Mouse (Mus musculus): Measurements from ENCODE around the gene Tnip2.

Tnip2 gene

DNA sequence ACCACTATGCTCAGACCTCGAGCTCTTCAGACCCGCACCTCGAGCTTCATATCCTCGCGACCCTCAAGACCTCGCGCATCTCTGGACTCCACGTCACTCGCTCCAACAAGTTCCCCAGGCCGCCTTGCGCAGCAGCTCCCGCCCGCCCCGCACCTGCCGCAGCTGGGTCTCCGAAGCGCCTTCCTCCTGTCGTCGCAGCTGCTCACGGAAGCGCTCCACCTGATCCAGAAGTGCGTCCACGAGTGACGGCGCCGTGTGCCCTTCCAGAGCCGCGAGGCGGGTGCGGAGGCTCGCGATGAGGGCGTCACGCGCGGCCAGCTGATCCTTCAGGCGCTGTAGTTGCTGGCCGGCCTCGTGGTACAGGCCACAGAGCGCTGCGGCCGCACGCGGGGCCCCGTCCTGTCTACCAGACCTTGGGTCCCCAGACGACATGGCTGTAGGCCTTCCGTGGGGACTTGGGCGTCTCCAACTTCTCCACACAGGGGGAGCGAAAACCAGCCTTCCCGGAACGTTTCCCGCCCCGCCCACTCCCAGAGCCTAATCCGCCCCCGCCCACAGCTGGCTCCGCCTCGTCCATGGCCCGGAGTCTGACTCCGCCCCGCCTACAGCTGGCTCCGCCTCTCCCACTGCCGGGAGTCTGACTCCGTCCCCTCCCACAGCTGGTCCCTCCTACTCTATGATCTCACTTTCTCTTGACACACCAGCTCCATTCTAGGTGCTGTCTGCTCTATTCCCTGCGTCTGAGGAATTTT is at the start of gene Tnip2:
Gene Tnip2 (minus strand): TSS at position 526 of the 752 bp plus-strand sequence.
- peak; percentile 97 to 98 for DNase-seq

DNA sequence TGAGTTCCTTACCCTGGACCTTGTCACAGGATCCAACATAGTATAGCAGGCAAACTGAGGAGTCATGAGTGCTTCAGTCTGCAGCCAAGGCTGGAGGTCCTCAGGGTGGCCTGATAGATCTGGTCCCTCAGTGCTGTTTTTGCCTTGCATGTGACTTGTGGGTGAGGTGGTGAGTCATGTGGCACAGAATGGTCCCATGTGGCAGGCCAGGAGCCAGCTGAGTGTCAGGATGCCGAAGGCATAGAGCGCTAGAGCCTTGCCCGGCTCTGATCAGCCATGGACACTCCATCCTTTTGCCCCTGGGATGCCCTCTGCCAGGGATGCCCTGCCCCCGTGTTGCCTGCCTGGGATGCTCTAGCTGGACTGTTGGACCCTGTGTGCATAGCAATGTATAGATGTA is 38.0 kb upstream of the Tnip2 start:
- DNase-seq: no peak

DNA sequence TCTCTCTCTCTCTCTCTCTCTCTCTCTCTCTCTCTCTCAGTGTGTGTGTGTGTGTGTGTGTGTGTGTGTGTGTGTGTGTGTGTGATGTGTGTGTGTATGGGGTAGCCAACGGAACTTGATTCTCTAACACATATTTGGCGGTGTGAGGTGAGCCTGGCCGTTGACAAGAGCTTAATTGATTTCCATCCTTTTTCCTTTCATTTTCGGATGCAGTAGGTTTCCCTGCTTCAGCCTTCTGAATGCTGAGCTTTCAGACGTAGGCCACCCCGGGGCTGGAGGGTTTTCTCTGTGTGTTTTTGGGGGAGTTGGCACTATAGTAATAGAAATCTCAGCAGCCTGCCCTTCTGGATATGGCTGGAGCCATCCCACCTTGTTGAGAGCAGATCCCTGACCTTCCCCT is 36.5 kb upstream of the Tnip2 start:
- no peak for DNase-seq

DNA sequence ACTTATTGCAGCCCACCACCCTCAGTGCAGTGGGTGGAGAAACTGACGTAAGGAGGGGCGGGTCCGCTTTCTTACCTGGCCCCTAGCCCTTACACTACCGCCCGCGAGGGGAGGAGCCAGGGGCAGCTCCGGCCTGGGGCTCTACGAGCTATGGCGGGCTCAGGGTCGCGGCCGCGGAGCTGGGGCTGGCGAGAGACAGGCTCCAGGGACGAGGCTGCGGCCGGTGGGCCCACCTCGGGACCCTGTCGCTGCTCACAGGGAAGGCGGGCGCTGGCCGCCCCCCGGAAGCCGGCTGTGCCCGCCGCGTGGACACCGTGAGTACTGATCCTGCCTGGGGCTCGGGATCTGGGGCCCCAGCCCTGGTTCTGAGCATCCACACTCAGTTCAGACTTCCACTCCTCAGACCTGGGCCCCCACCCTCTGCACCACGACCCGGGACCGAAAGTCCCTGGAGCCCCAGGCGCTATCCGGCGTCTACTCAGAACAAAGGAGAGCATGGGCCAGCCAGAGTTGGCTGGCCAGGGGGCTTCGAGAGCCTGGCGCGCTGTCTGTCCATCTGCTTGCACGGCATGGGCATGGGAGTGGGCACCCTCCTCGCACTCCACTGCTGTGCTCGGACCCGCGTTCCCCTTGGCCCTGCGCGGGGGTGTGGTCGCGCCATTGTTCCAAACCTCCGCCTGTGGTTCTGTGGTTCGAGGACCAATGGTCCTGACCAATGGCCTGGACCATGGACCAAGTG is 35.9 kb upstream of the Tnip2 start:
- DNase-seq: peak; percentile 46 to 59

DNA sequence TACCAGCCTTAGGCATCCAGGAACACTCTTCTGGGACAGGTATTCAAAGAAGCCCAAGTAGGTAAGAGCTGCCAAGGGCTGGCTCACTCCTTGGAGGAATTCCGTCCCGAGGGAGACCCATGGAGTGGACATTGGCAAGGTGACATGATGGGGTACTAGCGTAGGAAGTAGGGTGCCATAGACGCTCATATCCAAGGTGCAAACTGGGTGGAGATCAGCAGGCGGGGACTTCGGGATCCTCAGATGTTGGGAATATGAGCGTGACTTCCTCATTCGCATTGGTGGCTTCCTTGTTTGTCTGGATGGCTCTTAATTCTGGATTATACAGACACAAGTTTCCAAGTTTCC is 35.3 kb upstream of the Tnip2 start:
- no peak for DNase-seq

DNA sequence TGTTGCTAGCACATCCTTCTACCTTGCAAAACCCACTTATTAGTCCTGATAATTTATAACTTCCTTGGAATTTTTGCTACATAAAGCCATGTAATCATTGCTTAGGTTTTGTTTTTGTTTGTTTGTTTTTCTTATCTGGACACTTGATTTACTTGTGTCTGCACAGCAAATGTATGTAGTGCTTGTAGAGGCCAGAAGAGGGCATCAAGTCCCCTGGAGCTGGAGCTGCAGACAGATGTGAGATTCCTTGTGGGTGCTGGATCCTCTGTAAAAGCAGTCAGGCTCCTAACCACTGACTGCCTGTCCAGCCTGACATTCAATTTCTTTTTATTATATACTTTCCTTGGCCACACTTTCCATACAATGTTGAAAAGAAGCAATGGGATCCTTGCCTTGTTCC is 33.6 kb upstream of the Tnip2 start:
- DNase-seq: peak in 1 of 2 experiments; percentile 55

DNA sequence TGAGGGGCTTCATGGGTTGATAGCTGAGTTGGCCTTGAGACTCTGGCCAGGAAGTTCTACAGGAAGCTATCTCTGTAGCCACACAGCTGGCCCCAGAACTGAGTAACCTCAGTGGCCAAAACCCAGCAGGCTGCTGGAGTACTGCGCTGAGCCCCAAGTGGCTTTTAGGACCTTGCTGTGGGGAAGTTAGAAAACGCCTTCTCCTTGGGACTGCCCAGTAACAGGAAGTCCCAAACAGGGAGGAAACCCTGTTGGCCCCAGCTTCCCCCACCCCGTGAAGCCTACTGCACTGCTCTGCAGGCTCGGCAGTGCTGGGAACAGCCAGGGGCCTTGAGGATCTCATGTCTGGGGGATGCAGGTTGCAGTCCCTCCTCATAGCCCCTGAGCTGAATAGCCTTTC is 29.3 kb upstream of the Tnip2 start:
- peak; percentile 34 to 43 for DNase-seq

DNA sequence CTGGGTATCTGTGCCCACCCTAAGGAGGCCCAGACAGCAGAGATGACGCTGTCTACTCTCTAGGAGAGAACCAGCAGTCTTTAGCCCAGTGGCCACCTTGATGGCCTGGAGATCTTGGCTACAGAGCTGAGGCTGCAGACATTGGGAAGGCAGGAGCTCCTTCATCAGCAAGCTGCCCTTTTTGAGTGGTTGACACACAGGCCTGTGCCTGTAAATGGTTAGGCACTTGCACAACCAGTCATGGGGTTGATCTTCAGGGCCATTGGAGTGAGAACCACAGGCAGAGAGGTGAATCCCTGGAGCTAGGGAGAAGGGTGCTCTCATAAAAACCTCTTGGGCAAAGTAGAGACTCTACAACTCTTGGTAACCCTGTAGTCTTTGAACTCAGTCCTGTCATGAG is 28.4 kb upstream of the Tnip2 start:
- no peak for DNase-seq

DNA sequence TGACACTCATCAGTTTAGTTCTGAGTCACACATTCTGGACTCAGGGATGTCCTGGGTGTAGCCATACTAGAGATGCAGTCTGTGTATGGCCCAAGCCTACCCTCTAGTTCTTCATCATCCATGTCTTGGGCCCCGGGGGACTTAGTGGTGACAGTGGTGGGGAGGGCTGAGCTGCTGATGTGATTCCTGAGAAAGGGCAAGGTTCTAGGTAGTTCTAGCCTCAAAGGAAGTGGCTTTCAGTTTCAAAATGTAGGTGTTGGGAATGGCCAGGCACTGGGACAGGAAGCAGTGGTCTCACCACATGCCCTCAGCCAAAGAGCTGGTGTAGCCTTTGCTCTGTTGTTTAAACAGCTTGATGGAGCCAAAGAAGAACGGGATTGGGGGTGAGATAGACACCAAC is 25.3 kb upstream of the Tnip2 start:
- DNase-seq: no peak

DNA sequence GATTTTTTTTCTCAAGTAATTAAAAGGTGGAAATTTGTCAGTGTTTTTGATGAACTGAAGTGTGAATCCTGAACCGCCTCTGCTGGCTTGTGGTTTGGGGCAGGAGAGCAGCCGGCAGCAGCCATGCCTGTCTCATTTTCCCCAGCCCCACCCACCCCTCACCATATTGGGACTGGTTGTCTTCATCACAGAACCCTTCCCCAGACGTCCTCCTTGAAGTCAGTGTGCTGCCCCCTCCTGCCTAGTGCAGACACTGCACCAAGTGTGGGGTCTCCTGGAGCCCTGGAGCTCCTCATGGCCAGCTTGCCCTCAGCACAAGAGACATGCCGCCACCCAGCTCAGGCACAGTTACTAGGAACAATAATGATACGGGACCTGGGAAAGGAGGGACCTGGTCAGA is 24.7 kb upstream of the Tnip2 start:
- peak; percentile 36 to 42 for DNase-seq

DNA sequence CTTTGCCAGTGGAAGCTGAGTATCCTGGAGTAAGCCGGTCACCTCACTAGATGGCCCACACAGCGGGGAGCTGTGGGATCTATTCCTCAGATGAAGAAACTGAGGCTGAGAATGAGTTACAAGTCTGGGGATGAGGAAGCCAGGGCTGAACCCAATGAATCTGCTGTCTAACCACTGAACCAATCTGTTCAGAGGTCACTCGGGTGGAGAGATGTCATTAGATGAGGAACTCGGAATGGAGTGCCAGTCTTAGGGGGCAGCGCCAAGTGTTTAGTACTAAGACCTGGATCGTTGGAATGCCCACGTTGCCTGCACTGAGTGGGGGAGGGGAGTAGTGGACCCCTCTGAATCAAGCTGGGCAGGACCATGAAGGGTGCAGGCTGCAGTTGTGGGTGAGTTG is 24.3 kb upstream of the Tnip2 start:
- DNase-seq: no peak

DNA sequence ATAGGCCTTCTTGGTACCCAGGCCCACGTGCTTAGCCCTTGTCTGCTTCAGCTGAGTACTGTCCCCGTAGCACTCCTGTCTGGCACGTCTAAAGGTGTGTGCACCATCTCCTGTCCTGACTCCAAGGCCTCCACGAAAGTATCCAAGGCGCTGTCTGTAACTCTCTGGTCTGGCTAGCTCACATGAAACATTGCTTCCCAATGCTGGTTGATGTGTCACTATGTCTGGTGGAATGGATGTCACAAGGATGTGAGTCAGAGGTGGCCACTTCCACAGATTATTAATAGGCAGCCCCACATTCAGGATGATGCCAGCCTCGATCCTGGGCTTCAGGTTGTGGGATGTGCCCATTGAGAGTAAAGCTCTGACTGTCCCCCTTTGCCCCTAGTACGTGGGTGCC is 22.0 kb upstream of the Tnip2 start:
- DNase-seq: no peak

DNA sequence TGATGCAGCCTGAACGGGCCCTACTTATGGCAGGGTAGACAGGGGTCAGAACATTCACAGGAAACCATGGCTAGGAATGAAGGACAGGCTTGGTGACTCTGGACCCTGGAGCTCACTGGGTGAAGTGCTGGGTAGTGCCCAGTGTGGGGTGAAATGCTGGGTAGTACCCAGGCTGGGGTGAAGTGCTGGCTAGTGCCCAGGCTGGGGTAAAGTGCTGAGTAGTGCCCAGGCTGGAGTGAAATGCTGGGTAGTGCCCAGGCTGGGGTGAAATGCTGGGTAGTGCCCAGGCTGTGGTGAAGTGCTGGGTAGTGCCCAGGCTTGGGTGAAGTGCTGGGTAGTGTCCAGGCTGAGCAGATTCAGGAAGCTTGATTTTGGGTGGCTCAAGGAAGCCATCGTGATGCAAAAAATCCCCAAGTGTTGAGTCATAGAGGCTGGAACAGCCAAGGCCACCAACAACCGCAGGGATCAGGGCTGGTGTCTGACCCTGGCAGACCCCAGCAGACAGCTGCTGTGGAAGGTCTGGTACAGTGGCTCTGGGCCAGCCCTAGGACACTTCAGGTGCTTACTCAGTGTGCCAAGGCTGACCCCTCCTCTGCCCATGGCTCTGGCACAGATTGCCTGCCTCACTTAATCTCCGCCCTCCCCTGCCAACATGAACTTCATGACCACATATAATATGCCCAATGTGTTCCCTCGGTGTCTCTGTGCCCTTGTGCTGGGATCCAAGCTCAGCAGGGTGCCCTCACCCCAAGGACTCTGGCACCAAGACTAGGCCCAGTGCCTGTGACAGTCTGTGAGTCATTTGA is 21.2 kb upstream of the Tnip2 start:
- peak; percentile 36 to 58 for DNase-seq

DNA sequence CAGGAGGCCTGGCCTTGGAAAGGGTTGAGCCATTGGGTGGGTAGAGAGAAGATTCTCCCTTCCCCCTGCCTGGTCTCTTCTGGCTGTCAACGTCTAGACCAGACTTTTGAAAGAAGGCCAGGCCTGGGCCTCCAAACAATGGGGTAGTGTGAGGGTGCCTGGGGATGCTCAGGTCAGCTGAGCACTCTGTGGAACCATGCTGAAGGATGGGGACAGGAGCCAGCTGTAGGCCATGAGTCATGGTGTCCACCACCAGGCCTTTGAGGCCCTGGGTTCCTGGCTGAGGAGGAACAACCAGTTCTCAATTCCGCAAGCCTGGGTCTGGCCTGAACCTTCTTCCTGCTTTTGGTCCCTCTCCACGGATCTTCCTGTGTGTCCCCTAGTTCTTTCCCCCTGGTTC is 20.0 kb upstream of the Tnip2 start:
- peak; percentile 37 to 46 for DNase-seq

DNA sequence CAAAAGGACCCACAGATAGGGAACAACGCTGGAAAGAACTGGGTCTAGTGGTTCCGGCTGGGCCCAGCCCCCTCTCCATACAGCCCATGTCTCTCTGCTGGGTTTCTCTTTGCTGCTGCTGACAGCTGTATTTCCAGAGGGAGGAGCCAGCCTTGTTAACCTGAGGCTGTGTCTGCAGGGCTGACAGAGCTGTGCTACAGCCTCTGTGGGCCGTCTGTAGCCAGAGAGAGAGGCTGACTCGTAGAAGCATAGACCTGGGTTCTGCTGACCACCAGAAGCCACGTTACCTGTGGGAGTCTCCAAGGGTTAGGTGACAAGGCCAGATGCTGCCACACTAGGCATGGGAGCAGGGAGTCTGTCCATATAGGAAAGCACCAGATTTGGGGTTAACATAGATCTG is 19.3 kb upstream of the Tnip2 start:
- no peak for DNase-seq

DNA sequence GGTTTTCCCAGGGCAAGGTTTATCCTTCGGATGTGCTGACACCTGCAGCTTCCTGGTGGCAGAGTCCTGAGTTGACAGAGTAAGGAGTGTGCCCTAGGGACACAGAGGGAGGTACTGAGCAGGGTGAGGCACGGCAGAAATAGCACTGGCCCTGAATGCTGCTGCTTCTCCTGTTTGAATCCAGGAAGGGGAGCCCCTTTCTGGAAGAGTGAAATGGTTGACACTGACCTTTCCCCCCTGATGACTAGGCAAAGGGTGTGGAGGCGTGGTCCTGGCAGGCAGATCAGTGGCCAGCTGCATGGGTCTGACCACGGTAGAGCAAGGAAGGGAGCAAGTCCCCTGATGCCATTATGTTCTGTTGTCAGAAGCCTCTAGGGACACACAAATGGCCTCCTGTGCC is 16.9 kb upstream of the Tnip2 start:
- DNase-seq: peak in 1 of 2 experiments; percentile 50

DNA sequence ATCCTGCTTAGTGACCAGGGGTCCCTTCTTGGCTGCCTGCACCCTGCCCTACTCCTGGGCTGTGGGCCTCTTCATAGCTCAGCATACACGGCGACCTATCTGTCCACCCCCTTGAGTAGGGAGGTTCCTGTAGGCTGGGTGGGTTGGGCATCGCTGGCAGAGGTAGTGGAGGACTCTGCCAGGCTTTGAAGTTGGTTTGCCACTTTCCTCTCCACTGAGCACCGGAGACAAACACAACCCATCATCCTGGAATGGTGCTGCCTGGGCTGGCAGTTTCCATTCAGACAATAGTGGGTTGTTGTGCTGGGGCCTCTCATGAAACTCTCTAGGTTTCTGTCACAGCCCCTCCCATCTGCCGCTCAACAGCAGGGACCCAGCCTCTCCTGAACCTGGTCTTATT is 16.3 kb upstream of the Tnip2 start:
- DNase-seq: no peak

DNA sequence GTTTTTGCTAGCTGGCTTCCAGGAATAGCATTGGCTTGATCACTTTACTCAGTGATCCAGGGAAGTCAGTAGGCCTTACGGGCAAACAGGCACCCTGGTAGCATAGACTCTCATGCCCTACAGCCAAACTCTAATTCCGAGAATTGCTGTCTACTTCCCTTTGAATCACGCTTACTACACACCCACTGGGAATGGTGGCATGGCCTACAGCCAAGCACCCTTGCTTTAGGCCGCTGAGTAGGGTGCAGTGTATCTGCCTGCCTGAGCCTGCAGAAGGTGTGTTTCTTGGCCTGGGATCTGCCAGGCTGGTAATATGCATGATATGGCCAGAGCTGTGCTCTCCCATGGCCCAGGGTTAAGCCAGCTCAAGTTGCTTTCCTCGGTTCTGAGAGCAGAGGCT is 14.9 kb upstream of the Tnip2 start:
- DNase-seq: peak in 1 of 2 experiments; percentile 30

DNA sequence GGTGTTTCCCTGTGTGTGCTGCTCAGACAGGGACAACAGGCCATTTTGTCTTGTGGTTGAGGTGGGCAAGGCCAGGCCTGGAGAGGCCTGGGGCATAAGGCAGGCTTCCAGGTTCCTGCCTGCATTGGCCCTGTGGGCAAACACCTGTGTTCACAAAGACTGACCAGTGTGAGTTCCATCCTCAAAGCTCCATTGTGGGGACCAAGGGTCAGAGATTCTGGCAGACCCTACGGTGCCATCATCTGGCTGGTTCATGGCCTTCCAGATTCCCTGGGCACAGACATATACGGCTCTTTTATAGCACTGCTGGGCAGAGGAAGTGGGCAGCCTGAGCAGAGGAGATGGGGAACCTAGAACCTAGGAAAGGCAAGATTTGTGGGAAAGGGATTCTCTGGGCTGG is 13.6 kb upstream of the Tnip2 start:
- DNase-seq: no peak

DNA sequence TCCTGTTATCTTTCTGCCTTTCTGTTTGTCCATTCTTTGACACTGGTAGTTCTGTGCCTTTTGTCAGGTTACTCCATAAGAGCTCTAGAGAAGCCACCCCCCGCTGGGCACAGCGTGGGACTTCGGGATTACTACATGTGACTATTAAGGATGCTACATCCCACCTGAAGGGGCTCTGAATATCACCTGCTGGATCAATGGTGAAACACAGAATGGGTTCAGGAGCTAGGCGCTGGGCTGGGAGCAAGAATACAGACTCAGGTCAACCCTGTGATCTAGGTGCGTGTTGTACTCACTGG is 12.6 kb upstream of the Tnip2 start:
- no peak for DNase-seq

DNA sequence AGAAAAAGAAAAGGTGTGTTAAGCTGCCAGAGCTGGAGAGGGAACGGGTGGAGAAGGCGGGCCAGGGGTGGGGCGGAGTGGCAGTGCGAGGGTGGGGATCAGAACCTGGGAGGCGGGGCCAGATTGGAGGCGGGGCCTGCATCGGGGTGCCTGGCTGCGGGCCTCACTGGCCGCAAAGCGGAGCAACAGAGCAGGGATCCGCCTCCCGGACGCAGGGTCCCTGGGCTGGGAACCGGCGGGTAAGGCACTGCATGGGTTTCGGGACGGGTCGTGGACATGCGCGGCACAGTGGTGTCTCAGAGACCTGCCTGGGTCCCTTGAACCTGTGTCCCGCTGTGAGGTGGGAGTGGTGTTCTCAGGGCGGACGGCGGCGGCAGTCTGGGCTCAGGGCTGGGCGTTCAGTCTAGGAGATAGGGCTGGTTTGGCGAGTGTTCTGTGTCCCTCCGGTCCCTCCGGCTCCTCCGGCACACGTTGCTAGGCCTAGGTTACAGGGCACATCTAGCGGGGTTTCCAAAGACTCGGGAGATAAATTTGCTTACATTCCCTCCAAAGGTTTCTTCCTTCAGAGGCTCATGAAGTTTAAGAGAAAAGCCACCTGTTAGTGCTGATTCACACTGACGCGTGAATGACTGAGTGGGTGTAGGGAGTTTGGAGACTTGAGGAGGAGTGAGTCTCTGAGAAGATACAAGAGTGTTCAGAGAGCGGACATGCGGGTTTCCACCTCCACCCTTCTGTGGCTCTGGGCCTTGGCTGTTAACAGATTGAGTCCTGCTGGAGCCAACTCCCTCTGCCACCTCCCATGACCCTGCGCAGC is 12.1 kb upstream of the Tnip2 start, which contains the start of gene Sh3bp2:
Gene Sh3bp2 (plus strand): TSS at position 176 of the 814 bp plus-strand sequence.
- DNase-seq: peak; percentile 96 to 98

DNA sequence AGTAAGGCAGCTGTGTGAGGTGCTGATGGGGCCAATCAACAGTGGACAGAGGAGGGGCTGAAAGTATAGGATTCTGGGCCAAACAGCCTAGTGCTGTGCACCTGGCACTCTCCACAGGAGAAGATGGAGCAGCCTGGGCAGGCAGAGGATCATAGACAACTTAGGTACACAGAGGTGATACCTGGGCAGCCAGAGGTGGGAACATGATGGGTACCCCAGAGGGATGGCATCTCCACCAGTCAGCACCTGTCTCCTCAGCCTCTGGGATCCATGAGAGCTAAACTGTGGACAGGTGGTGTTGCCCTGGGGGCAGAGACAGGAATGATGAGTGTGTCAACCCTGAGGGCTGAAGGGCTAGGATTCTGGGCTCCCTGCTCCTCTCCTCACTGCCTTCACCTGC is 10.7 kb upstream of the Tnip2 start:
- no peak for DNase-seq

DNA sequence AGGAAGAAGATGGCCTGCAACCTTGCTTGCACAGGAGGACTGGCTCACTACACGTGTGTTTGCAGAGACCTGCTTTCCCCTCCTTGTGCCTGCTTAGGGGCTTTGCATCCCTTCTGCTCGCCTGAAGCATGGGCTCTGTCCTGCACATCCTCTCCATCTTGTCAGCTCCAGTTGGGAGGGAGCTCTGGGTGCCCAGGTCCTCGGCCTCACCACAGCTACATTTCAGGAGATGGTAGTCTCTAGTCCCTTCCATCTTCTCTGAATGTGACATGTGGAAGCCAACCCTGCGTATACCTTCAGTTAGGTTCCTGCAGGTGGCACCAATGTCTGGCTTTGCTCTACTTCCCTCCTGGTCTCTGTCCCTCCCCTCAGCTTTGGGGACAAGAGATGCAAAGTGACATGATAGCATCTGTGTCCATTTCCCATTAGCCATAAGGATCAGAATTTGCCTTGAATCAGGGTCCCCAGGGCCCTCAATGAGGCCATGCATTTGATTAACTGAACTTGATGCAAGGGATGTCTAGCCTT is 10.2 kb upstream of the Tnip2 start:
- DNase-seq: no peak
